Mouse (Mus musculus): ENCODE measurements around the gene Macrod2.

DNA sequence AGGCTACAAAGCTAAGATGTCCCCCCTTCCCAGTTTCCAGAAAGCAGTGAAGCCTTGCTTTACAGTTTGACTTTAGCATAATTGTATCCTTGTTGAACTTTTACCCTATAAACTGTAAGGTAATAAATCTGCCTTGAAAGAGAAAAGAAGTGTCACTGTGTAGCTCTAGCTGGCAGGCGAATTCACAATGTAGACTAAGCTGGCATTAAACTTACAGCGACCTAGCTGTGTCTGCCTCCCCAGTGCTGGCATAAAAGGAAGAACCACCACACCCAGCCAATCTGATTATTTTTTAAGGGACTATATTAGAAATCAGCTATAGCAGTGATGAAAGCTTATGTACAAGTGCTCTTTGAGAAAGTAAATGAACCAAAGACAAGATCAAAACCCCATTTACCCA is 1791.8 kb downstream of the Macrod2 start:
- TF ChIP-seq CTCF (IDR thresholded peaks at IDR 0.05; ENCODE audit: low read depth) (no peak), EP300 (IDR thresholded peaks at IDR 0.05; ENCODE audit: low read depth) (no peak)
